Mouse (Mus musculus) cerebellum, adult 2 months (tissue): ENCODE data around the gene Rhog.

Source experiments
- CTCF ChIP-seq: fragments of 200-500 bp; IDR thresholded peaks from 2 replicates; pipeline ENCODE4 v1.5.1; 2011; ENCODE audit warnings: low read depth, mild to moderate bottlenecking, control low read depth, low read length, moderate library complexity, borderline replicate concordance; ENCODE audit not compliant: insufficient read depth
- POLR2A ChIP-seq: fragments of 200-500 bp; IDR thresholded peaks from 2 replicates; pipeline ENCODE4 v1.6.1; 2011; ENCODE audit warnings: low read length, control low read depth, borderline replicate concordance; ENCODE audit not compliant: insufficient read depth

GRCm38 (mm10) chr7:102211071-102211470 is 44.8 kb downstream of the Rhog start:
- TF ChIP-seq CTCF, result no peak
- TF ChIP-seq POLR2A, result no peak
